Mouse (Mus musculus): Measurements from ENCODE around the gene Iqcg.
A peak's percentile ranks its signal among the peaks of the same experiment; 100 is the strongest.

Gene Iqcg

DNA sequence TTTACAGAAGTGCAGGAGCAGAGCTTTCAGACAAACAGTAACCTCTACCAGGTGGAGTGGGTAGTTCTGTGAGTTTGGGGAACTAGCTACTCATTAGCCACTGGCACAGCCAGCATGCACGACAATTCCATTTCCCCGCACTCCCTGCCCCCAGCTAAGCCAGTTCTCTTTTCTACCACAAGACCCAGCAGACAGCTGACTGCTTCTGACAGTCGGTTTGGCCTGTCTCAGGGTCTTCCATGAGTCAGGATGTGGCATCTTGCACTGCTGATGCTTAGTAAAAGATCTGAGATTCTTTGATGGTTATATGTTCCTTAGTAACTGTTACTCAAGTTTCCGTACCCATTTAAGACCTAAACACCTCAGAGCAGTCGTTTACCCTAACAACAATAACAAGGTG is 83.5 kb downstream of the Iqcg start:
- peak; percentile 11 to 36 for DNase-seq

Measured in thymus, adult 18-20 months (tissue).